Mouse (Mus musculus) cerebellum, adult 18-20 months (tissue): ENCODE measurements around the gene Fam172a.

ENCODE experiments used
- DNase-seq, 2 experiments: peaks; one replicate each; pipeline ENCODE4 v3.0.0; 2021

Gene Fam172a

DNA sequence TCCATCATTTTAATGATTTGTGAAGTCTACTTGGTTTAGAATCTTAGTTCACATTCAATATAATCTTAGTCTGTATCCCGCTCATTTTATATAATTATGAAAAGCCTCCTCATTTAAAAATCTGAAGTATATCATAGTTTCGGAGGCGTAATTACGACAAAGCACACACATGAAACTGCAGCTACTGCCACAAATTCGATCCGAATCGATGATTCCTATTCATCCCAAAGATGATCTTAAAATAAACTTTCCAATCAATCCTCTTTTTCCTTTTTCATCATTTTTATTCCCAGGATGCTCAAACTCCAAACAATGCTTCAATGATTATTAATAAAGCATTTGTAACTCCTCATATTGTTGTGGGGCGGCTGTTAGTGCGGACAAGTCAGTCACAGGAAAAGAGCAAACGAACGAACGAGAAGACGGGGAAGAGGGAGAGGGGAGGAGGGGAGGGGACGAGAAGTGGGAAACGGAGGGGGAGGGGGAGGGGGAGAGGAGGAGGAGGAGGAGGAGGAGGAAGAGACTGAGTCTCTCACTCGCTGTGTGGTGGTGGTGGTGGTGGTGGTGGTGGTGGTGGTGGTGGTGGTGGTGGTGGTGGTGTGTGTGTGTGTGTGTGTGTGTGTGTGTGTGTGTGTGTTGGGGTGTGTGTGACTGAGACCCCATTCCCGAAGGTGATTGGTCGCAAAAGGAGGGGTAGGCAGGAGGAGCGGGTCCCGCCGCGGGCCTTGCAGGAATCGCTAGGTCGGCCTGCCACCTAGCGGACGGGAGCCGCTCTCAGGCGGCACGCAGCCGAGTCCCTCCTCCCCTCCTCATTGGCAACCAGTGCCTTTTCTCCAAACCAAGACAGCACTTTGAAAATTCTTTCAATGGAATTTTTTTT, 499.4 kb downstream of the Fam172a start:
- DNase-seq: peak; percentile 95 to 96

DNA sequence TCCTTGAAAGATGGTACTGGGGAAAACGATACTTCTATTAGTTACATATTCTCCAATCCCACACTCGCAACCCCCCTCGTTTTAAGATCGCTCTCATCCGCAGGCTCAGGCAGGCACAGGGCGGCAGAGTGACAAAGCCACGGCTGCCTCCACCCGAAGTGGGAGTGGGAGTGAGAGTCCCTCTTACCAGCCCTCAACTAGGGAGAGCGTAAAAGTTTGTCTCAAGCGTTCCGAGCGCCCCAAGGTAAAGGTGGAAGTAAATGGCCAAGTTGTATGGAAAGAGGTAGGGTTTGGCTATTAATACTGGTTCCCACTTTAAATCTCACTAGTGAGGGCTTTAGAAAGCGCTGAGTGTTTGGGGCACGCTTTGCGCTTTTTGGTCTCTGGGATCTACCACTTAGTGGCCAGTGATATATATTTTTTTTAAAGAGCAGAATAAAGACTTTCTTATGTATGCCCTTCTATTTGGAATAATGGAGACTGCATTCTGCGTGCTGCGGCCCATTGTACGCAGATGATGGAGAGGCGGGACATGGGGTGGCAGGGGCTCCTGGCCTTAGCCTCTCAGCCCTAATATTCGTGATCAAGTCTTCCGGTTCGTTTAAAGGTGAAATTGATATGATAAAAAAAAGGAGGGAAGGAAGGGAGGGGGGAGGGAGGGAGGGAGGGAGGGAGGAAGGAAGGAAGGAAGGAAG, 500.2 kb downstream of the Fam172a start:
- peak; percentile 40 to 48 for DNase-seq

DNA sequence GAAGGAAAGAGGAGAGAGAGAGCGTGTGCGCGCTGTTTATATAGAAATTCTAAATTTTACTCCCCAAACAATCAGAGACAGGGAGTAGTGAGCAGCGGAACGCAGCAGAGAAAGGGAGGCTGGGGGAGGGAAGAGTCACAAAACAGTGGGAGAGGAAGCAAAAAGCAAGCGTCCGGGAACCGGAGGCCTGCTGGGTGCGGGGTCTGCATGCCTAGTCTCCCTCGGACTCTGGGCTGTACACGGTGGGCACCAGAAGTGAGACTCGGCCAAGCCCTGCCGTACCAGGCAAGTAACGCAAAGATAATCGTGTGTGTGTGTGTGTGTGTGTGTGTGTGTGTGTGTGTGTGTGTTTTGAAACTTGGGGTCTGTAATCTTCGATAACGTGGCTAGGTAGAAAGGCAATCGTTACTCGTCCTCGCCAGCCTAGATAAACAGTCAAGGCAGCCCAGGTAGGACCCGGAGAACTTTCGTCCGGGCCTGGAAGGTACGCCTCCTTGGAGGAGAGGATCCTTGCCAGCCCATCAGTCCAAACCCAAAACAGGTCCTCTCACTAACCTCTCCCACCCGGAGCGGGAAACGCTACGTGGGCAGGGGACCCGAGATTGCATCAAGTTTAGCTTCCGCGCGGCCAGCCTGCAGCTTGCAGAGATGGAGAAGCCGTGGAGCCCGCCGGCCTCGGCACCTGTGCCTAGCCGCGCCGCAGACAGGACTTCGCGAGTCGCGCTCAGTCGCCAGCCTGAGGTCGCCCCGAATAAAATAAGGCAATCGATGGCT, 500.9 kb downstream of the Fam172a start:
- peak; percentile 61 to 77 for DNase-seq

DNA sequence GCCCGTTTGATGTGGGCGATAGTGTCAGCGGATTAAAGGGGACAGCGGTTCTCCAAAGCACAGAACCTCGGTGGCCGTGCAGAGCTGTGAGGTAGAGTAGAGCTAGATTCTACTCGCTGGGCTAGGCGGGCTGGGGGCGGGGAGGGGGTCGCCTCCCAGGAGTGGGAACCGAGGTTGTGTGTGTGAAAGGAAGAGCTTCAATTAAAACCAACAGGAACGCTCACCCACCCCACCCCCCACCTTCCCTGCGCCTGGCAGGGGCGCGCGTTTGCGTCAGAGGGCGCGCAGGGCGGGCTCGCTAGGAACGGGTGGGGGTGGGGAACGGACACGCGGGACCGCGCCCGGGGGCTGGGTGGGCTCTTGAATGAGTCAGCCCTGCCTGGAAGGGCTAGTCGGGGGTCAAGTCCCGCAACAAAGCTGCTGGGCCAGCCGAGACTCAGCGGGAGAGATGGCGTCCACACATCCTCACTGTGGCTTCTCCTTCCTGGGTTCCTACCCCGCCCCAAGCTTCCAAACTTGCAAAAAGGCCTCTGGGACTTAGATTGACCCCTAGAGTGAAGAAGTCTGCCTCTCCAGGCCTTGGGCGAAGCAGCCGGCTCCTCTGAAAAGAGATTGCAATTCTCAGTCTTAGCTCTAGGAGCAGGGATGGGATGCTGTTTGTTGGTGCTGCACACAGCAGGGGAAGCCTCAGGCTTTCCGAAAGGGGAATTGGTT, 501.7 kb downstream of the Fam172a start:
- DNase-seq: peak; percentile 80 to 86

DNA sequence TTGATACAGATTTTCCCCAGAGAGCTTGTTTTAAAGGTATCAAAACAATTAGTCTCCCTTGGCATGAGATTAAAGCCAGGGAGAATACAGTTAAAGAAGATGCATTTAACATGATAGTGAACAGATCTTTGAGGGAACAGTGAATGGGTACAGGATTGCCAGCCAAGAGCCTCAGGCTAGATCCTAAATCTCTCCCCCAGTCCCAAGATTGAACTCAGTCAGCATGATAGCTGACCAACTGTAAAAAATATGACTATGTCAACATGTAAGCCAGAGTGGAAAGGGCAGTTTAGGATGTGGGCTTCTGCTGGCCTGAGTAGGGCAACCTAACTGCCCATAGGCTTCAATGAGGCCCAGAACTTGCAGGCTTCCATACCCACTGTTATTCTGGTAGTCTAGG, 503.6 kb downstream of the Fam172a start:
- no peak for DNase-seq

DNA sequence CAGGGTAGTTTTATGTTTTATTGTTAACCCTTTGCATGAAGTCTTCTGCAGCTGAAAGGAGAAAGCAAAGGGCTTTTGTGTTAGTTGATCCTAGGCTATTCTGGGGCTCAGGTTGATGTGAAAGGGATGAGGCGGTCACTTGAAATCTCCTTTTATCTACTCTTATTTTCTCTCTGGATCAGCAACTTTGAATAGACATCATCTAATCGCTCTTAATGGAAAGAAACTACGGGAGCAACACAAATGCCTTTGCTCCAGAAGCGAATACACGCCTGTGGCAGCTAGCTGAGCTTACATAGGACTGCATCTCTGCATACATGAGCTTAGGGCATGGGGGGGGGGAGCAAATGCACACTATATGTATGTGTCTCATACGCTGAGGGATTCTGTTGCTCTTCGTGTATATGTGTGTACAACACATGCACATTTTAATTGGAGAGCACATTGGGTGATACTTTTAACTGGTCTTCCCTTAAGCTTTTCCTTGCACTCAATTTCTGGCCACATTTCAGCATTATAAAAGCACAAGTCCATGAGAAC, 505.1 kb downstream of the Fam172a start:
- no peak for DNase-seq

DNA sequence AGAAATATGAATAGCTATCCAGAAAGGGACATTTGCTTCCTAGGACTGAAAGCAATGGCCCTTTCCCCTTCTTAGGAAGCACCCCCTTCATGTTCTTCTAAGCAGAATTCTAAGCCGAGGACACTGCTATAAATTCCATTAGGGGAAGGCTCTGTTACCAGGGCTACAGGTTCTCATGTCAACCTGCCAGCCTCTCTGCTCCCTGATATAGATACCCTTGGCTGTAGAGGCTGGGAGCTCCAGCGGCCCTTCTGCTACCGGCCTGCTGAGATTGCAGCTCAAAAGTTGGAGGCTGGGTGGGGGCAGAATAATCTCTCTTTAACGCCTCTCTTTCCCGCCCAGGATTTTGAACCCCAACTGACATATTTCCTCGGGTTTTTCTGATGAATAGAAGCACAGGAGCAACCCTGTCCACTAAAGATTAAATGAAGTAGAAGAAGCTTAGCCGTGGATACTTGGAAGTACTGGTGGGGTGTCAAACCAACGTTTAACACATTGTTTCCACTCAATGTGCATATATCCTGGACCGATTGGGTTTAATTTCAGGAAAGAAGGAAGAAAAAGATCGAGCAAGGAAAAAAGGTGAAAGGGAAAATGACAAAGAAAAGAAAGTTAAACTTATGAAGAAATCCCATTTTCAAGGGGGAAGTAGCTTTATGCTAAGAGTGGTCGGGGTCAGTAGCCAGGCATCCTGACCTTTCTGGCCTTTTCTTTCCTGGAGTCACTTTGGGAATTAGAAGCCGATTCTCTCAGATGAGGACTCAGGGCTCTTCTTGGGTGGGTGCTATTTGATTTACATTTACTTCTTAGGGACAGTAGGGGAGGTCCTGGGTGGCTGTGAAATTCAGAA, 506.2 kb downstream of the Fam172a start:
- DNase-seq: peak in 1 of 2 experiments; percentile 56

DNA sequence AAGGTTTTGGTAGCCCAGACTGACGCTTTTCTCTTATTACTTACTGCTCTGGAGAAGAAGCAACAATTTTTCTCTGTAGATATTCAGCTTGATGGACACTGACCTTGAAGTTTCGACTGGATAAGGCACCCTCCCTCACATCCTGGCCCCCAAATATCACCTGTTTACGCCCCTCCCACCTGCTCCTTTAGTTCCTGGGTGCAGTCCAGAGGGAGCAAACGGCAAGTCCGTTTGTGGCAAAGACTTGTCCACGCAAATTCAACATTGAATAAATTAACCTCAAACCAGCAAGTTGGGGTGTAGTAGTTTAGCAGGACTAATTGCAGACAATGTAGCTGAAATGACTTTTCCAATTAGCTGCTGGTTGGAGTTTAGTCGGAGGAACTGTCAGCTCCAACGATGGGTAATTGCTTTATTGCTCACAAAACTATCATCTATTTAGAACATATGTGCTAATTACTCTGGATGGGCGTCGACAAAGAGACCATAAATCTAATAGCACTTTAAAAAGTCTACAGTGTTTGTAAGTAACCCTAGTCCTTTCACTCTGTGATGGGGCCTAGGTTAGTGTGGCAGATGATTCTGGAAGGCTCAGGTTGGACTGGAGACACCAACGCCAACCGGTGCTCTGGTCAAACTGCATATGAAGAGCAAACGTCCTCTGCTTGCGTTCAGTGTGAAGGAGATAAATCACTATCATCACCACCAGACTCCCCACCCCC, 507.0 kb downstream of the Fam172a start:
- peak in 1 of 2 experiments; percentile 15 for DNase-seq

DNA sequence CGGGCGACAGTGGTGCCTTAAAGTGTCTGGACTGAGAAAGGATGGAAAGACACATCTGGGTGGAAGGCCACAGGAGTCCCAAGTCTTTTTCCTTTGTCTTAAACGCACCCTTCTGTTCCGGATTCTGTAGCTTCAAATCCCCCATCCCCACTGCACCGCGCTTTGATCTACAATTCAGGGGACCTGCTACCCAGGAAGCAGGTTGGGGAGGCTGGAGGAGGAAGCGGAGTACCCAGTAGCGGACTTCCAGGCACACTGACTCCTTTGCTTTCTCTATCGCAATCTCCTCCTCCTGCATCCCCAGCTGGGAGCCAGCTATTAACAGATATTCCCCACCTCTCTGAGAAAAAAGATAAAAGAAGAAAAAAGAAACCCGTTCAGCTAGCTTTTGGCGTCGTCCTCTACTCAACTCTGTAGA, 507.8 kb downstream of the Fam172a start:
- DNase-seq: no peak

DNA sequence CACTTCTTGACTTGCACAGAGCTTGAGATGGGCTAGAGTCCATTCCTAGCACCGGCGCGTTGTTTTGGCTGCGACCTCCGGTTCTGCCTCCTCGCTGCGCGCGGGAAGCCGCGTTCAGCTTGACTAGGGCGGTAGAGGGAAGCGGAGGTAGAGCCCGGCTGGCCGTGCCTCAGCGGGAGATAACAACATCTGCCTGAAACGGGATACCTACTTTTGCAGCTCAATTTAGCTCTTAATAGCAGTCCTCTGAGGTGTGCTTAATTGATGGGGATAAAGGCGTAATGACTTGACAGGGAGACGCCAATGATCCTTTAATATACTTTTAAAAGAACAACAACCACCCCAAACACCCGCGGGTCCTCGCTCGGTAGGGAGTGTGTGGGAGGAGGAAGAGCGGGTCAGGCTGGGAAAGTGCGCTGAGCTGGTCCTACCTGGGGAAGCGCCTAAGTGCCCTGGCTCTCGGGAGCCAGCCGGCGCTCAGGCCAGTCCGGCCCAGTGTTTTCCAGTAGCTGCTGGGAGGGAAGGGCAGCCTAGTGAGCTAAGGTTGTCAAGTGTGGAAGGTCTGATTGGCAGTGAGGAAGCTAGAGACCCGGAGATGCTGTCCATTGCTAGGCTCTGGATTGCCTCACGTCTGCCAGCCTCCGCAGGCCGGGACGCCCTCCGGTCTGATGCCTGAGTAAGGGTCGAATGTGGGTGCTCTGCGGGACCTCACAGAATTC, 508.4 kb downstream of the Fam172a start:
- DNase-seq: peak; percentile 55 to 70

DNA sequence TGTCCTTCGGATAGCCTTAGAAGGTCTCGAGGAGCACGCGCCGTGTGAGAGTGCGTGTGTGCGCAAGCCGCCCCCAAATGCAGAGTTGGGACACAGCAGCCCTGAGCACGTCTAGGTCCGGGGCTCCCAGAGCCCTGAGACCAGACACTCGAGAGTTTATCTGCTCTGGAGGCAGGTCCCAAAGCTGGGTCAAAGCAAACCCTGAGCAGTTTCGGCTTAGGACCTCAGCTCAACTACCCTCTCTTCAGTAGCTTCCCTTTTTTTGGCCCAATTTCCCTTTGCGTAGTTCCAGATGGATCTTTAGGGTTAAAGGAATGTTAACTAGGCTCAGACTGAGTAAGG, 508.9 kb downstream of the Fam172a start:
- peak in 1 of 2 experiments; percentile 46 for DNase-seq

DNA sequence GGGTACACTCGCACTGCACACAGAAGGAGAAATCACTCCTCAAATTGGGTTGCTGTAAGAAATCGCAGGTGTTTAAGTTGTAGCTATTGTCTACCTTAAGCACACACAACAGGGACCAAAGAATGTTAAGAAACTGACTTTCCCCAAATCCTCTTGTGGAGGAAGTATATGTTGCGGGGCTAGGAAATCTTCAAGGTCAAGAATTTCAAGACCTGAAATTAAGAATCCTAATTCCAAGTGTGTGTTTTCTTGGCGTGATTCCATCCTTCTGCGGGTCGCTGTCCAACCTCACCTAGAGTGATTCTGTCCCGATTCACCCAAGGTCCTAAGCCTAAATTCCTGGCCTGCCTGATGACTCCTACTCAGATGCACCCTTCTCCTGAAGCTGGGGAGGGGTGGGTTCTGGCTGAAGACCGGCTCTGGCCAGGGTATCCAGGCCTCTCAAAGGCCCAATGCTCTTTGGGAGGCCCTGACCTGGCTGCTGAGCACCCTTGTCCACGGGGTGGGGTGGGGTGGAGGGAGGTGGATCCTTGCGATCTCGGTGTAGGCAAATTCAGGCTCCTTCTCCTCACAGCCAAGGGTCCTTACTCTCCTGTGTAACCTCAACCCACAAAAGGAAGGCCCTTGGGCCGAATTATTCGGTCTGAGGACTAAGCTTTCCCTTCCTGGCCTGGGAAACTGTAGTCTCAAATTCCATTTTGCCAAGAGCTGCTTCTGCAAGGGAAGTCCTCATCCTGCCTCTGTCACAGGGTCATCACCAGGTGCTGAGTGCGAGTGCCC, 509.6 kb downstream of the Fam172a start:
- DNase-seq: no peak

DNA sequence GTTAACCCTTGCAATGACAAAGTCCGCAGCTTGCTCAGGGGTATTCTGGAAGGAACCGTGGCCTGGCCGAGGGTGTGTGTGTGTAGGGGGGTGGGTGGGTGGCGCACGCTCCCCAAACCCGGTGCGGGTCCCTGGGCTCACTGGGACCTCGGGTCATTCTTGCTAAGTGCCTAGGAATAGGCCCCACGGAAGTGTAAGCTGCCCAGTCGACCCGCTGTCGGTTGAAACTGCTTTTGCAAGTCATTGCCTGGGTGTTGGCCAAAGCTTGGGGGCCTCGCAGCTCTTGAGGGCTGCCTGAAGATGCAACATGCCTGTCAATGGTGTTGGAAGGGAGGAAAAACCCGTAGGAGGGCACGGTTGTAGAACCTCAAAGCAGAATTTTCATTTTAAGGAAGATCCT, 510.3 kb downstream of the Fam172a start:
- no peak for DNase-seq

DNA sequence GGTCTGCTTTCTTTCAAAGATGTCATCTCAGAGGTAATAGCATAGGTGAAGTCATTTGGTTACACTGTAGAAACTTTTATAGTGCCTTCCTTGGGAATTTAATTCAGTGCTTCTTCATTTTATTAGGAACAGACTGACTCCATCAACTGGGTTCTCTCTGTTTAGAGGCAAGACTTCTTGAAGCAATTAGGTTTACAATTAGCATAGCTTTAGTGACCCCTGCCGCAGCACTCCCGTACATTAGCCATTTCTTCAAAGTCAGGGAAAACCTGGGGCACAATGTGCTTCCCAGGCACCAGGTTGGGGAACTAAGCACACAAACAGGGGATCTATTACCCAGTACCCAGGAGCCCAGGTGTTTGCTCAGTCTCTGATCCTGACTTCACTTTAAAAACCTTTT, 511.3 kb downstream of the Fam172a start:
- no peak for DNase-seq

DNA sequence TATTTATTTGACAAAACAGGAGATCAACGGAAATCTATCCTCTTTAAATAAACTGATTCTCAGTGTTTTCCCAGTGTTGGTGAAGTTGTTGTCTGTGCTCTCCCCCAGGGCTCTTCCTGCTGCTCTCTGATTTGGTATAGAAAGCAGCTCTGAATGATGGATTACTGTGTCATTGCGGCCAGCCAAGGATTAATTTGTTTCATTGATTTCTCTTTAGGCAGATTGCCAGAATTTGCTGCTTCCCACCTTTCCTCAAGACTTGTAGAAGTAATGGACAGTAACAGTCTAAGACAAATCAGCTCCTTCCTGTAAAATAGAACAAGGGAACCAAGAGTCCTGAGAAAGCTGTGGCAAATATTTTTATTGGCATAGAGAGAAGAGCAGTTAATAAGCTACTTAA, 513.4 kb downstream of the Fam172a start:
- no peak for DNase-seq
